Mouse (Mus musculus): ENCODE data around the gene Ap4s1.
A peak's percentile ranks its signal among the peaks of the same experiment; 100 is the strongest.

Gene Ap4s1

GRCm38 (mm10) chr12:51736381-51736780, 45.5 kb downstream of the Ap4s1 start:
- no peak for TF ChIP-seq NANOG (IDR thresholded peaks at IDR 0.05; ENCODE audit: borderline replicate concordance, low read length)
- TF ChIP-seq CTCF (conservative IDR thresholded peaks at IDR 0.05; ENCODE audit: low read length): no peak
- Histone ChIP-seq H3K9me3 (ENCODE audit: low read length) (no peaks in the 10 kb centered on the region), H3K36me3 (ENCODE audit: insufficient read depth, low read length) (no peaks in the 10 kb centered on the region), H3K27me3 (ENCODE audit: insufficient read depth, low read length) (no peaks in the 10 kb centered on the region), H3K4me3 (replicated peaks; ENCODE audit: low read length) (no peak overlapping the region), H3K4me1 (replicated peaks; ENCODE audit: low read depth, low read length) (peaks cover 34% of the 10 kb centered on the region)

GRCm38 (mm10) chr12:51736807-51737206, 46.0 kb downstream of the Ap4s1 start:
- no peak overlapping the region for H3K4me3 ChIP-seq (replicated peaks; ENCODE audit: low read length)
- H3K27me3 ChIP-seq (ENCODE audit: insufficient read depth, low read length): no peaks in the 10 kb centered on the region
- H3K36me3 ChIP-seq (ENCODE audit: insufficient read depth, low read length): no peaks in the 10 kb centered on the region
- no peaks in the 10 kb centered on the region for H3K9me3 ChIP-seq (ENCODE audit: low read length)
- TF ChIP-seq CTCF (conservative IDR thresholded peaks at IDR 0.05; ENCODE audit: low read length): no peak
- no peak for TF ChIP-seq POU5F1 (IDR thresholded peaks at IDR 0.05; ENCODE audit: borderline replicate concordance, low read length)
- TF ChIP-seq NANOG (IDR thresholded peaks at IDR 0.05; ENCODE audit: borderline replicate concordance, low read length): peak; percentile 49; the same call in 1 of the 2 replicates
- peaks cover 34% of the 10 kb centered on the region for H3K4me1 ChIP-seq (replicated peaks; ENCODE audit: low read depth, low read length)

- TF ChIP-seq NANOG (IDR thresholded peaks at IDR 0.05; ENCODE audit: borderline replicate concordance, low read length) (no peak), POU5F1 (IDR thresholded peaks at IDR 0.05; ENCODE audit: borderline replicate concordance, low read length) (no peak), CTCF (conservative IDR thresholded peaks at IDR 0.05; ENCODE audit: low read length) (peak; percentile 90)
- H3K4me1 ChIP-seq (replicated peaks; ENCODE audit: low read depth, low read length): peaks cover 6% of the 10 kb centered on the region
- peaks cover 30% of the 10 kb centered on the region for H3K36me3 ChIP-seq (ENCODE audit: insufficient read depth, low read length)
- H3K4me3 ChIP-seq (replicated peaks; ENCODE audit: low read length): no peak overlapping the region
- H3K27me3 ChIP-seq (ENCODE audit: insufficient read depth, low read length): no peaks in the 10 kb centered on the region
- H3K9me3 ChIP-seq (ENCODE audit: low read length): no peaks in the 10 kb centered on the region
These were observed 50.9 kb downstream of the Ap4s1 start for GRCm38 (mm10) chr12:51741690-51742089.

GRCm38 (mm10) chr12:51744957-51745356, 54.1 kb downstream of the Ap4s1 start:
- Histone ChIP-seq H3K27me3 (ENCODE audit: insufficient read depth, low read length) (no peaks in the 10 kb centered on the region), H3K4me1 (replicated peaks; ENCODE audit: low read depth, low read length) (no peaks in the 10 kb centered on the region), H3K9me3 (ENCODE audit: low read length) (no peaks in the 10 kb centered on the region), H3K4me3 (replicated peaks; ENCODE audit: low read length) (no peak overlapping the region), H3K36me3 (ENCODE audit: insufficient read depth, low read length) (peaks cover 42% of the 10 kb centered on the region)
- TF ChIP-seq POU5F1 (IDR thresholded peaks at IDR 0.05; ENCODE audit: borderline replicate concordance, low read length): no peak
- TF ChIP-seq CTCF (conservative IDR thresholded peaks at IDR 0.05; ENCODE audit: low read length): no peak
- no peak for TF ChIP-seq NANOG (IDR thresholded peaks at IDR 0.05; ENCODE audit: borderline replicate concordance, low read length)

DNA sequence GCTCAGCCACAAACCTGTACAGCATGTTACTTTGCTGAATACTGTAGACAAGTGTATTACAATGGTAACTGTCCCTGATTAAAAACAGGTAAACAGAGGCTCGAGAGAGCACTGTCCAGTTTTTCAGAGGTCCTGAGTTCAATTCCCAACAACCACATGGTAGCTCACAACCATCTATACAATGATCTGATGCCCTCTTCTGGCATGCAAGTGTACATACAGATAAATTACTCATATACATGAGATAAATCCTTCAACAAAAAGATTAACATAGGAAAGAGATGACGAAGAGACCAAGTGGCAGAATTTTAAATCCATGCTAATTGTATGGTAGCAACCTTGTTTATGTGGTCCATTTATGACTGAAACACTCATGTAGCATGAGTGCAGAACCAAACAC, 56.5 kb downstream of the Ap4s1 start:
- H3K4me3 ChIP-seq (replicated peaks; ENCODE audit: low read length): no peak overlapping the region
- peaks cover 7% of the 10 kb centered on the region; the same call in 1 of the 2 replicates for H3K4me1 ChIP-seq (replicated peaks; ENCODE audit: low read depth, low read length)
- H3K27me3 ChIP-seq (ENCODE audit: insufficient read depth, low read length): no peaks in the 10 kb centered on the region
- peaks cover 62% of the 10 kb centered on the region for H3K36me3 ChIP-seq (ENCODE audit: insufficient read depth, low read length)
- H3K9me3 ChIP-seq (ENCODE audit: low read length): no peaks in the 10 kb centered on the region
- TF ChIP-seq POU5F1 (IDR thresholded peaks at IDR 0.05; ENCODE audit: borderline replicate concordance, low read length) (no peak), NANOG (IDR thresholded peaks at IDR 0.05; ENCODE audit: borderline replicate concordance, low read length) (no peak), CTCF (conservative IDR thresholded peaks at IDR 0.05; ENCODE audit: low read length) (no peak)

- H3K4me3 ChIP-seq (replicated peaks; ENCODE audit: low read length): no peak overlapping the region
- H3K36me3 ChIP-seq (ENCODE audit: insufficient read depth, low read length): peaks cover 56% of the 10 kb centered on the region
- TF ChIP-seq CTCF (conservative IDR thresholded peaks at IDR 0.05; ENCODE audit: low read length) (no peak), NANOG (IDR thresholded peaks at IDR 0.05; ENCODE audit: borderline replicate concordance, low read length) (no peak), POU5F1 (IDR thresholded peaks at IDR 0.05; ENCODE audit: borderline replicate concordance, low read length) (no peak)
- peaks cover 7% of the 10 kb centered on the region; the same call in 1 of the 2 replicates for H3K4me1 ChIP-seq (replicated peaks; ENCODE audit: low read depth, low read length)
- H3K27me3 ChIP-seq (ENCODE audit: insufficient read depth, low read length): no peaks in the 10 kb centered on the region
- H3K9me3 ChIP-seq (ENCODE audit: low read length): no peaks in the 10 kb centered on the region
These were observed 65.2 kb downstream of the Ap4s1 start for GRCm38 (mm10) chr12:51755938-51756598.

DNA sequence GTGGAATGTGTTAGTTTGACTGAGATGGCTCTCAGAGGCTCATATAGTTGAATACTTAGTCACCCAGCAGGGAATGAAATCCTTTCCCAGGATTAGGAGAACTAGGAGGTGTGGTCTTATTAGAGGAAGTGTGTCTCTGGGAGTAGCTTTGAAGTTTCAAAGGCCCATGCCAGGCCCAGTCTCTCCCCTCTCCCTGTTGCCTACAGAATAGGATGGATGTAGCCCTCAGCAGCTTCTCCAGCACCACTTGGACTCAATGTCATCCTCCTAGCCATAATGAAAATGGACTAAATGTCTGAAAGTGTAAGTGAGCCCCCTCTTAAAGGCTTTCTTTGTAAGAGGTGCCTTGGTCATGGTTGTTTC, 65.7 kb downstream of the Ap4s1 start:
- 0 out of 2 replicates have a peak, but pooled peaks cover 3% of the 10 kb centered on the region for H3K4me1 ChIP-seq (replicated peaks; ENCODE audit: low read depth, low read length)
- no peaks in the 10 kb centered on the region for H3K27me3 ChIP-seq (ENCODE audit: insufficient read depth, low read length)
- TF ChIP-seq NANOG (IDR thresholded peaks at IDR 0.05; ENCODE audit: borderline replicate concordance, low read length): no peak
- TF ChIP-seq POU5F1 (IDR thresholded peaks at IDR 0.05; ENCODE audit: borderline replicate concordance, low read length): no peak
- TF ChIP-seq CTCF (conservative IDR thresholded peaks at IDR 0.05; ENCODE audit: low read length): no peak
- H3K9me3 ChIP-seq (ENCODE audit: low read length): no peaks in the 10 kb centered on the region
- H3K4me3 ChIP-seq (replicated peaks; ENCODE audit: low read length): no peak overlapping the region
- peaks cover 56% of the 10 kb centered on the region for H3K36me3 ChIP-seq (ENCODE audit: insufficient read depth, low read length)

DNA sequence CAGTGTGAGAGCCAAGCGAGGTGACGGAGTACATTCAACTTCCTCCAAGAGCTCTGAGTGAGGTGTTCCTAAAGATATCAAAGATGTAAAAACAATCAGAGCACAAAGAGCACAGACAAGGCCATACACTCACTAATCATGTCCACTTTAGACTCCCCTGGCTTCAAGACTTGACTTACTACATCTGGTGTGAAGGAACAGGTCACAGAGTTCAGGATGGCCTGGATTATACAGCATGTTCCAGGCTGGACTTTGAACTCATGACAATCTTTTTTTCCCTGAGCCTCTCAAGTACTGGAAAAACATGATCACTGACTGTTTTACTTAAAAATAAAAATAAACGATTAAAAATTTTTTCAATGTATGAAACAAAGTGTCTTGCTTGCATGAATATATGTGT, 68.5 kb downstream of the Ap4s1 start:
- TF ChIP-seq NANOG (IDR thresholded peaks at IDR 0.05; ENCODE audit: borderline replicate concordance, low read length): no peak
- no peak for TF ChIP-seq POU5F1 (IDR thresholded peaks at IDR 0.05; ENCODE audit: borderline replicate concordance, low read length)
- TF ChIP-seq CTCF (conservative IDR thresholded peaks at IDR 0.05; ENCODE audit: low read length): no peak
- Histone ChIP-seq H3K36me3 (ENCODE audit: insufficient read depth, low read length) (peaks cover 59% of the 10 kb centered on the region), H3K9me3 (ENCODE audit: low read length) (no peaks in the 10 kb centered on the region)

DNA sequence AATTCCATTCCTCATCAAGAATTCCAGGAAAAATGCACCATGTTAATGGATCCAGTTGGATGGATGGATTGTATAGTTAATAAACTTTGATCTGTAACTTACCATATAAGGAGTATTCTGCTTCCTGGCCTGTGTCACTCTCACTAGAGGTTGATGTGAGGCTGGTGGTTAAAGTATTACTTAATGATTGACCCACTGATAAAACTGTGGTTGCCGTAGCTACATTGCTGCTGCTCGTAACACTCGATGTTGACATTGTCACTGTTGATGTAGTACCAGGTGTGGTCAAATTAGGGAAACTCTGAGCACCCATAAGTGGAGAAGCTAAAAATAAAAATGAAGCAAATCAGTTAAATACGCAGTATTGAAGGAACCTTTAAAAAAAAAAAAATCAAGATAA, 76.6 kb downstream of the Ap4s1 start:
- Histone ChIP-seq H3K36me3 (ENCODE audit: insufficient read depth, low read length) (peaks cover 46% of the 10 kb centered on the region), H3K4me1 (replicated peaks; ENCODE audit: low read depth, low read length) (0 out of 2 replicates have a peak, but pooled peaks cover 3% of the 10 kb centered on the region), H3K27me3 (ENCODE audit: insufficient read depth, low read length) (no peaks in the 10 kb centered on the region), H3K9me3 (ENCODE audit: low read length) (no peaks in the 10 kb centered on the region), H3K4me3 (replicated peaks; ENCODE audit: low read length) (no peak overlapping the region)
- TF ChIP-seq POU5F1 (IDR thresholded peaks at IDR 0.05; ENCODE audit: borderline replicate concordance, low read length) (no peak), CTCF (conservative IDR thresholded peaks at IDR 0.05; ENCODE audit: low read length) (no peak), NANOG (IDR thresholded peaks at IDR 0.05; ENCODE audit: borderline replicate concordance, low read length) (no peak)

More for the DNA sequence above, 68.5 kb downstream of the Ap4s1 start:
- H3K4me3 ChIP-seq (replicated peaks; ENCODE audit: low read length): no peak overlapping the region
- H3K27me3 ChIP-seq (ENCODE audit: insufficient read depth, low read length): no peaks in the 10 kb centered on the region
- no peaks in the 10 kb centered on the region for H3K4me1 ChIP-seq (replicated peaks; ENCODE audit: low read depth, low read length)

Data from E14TG2a.4 (cell line).